Mouse (Mus musculus): ENCODE data around the gene Kcna10.

- TF ChIP-seq CTCF (IDR thresholded peaks at IDR 0.05) (peak; percentile 60), EP300 (IDR thresholded peaks at IDR 0.05; ENCODE audit: insufficient read depth, low read depth, low read length) (no peak), POLR2A (IDR thresholded peaks at IDR 0.05; ENCODE audit: insufficient read depth, low read depth, low read length) (no peak)
Measured at GRCm38 (mm10) chr3:107159859-107160324, 23.0 kb upstream of the Kcna10 start.

Measured in heart, adult 2 months (tissue).